ENCODE assay signal across 19 mouse cellular contexts in the genomic region with DNA sequence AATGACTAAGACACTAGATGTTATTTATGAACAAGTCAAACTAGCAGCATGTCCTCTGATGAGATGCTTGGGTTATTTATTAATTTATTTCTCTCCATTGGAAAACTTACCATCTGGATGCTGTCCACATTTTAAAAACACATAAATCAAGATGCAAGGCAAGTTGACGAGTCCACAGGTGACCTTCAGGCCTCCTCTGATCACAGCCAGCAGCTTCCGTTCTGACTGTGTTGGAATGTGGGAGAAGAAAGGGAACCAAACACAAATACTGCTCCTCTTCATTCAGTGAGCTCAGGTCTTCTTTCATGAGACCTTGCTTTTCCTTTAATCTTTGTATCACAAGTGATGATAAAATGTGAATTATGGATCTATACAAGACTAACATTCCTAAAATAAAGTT.
"Had no signal": no experiment of that assay in that cellular context is flagged by ENCODE, and none has a peak within 500 bp of the region (broad histone marks: within the 10 kb centered on the region; RNA-seq: fewer than 3 reads in every experiment).

No protein-coding gene starts in this region.

- H3K4me3 ChIP-seq: limb, embryonic 12.5 days; limb, embryonic 15.5 days; liver, embryonic 12.5 days; liver, embryonic 15.5 days; lung, embryonic 15.5 days; megakaryocyte, embryonic 14.5 days; midbrain, embryonic 10.5 days; midbrain, embryonic 13.5 days; myocyte; neural tube, embryonic 13.5 days had no signal

- DNase-seq: kidney, postnatal 4 days; left cerebral cortex, postnatal 4 days; lung, adult 18-20 months; lung, postnatal 10 days; lung, postnatal 36 days; thymus, adult 18-20 months; thymus, postnatal 36 days had no signal

- H3K27me3 ChIP-seq: limb, embryonic 12.5 days; limb, embryonic 15.5 days; liver, embryonic 12.5 days; liver, embryonic 15.5 days; lung, embryonic 15.5 days; megakaryocyte, embryonic 14.5 days; midbrain, embryonic 13.5 days; neural tube, embryonic 13.5 days had no signal

- H3K4me1 ChIP-seq: limb, embryonic 12.5 days; liver, embryonic 12.5 days; liver, embryonic 15.5 days; lung, embryonic 15.5 days; megakaryocyte, embryonic 14.5 days; midbrain, embryonic 10.5 days; midbrain, embryonic 13.5 days had no signal

- H3K9ac ChIP-seq: limb, embryonic 12.5 days; limb, embryonic 15.5 days; liver, embryonic 12.5 days; liver, embryonic 15.5 days; lung, embryonic 15.5 days; midbrain, embryonic 13.5 days; neural tube, embryonic 13.5 days had no signal

- H3K27ac ChIP-seq: kidney, postnatal 0 days; limb, embryonic 12.5 days; limb, embryonic 15.5 days; liver, embryonic 12.5 days; liver, embryonic 15.5 days; lung, embryonic 15.5 days; midbrain, embryonic 10.5 days; midbrain, embryonic 13.5 days; neural tube, embryonic 13.5 days had no signal

- H3K36me3 ChIP-seq: limb, embryonic 12.5 days; limb, embryonic 15.5 days; liver, embryonic 12.5 days; liver, embryonic 15.5 days; lung, embryonic 15.5 days; midbrain, embryonic 10.5 days; midbrain, embryonic 13.5 days; neural tube, embryonic 13.5 days had no signal

- H3K9me3 ChIP-seq: limb, embryonic 12.5 days; limb, embryonic 15.5 days; liver, embryonic 12.5 days; liver, embryonic 15.5 days; lung, embryonic 15.5 days; megakaryocyte, embryonic 14.5 days; midbrain, embryonic 10.5 days; midbrain, embryonic 13.5 days; neural tube, embryonic 13.5 days had no signal

- H3K4me2 ChIP-seq: limb, embryonic 12.5 days; limb, embryonic 15.5 days; liver, embryonic 12.5 days; liver, embryonic 15.5 days; lung, embryonic 15.5 days; midbrain, embryonic 13.5 days; neural tube, embryonic 13.5 days had no signal

- ATAC-seq: liver, embryonic 12.5 days; midbrain, embryonic 13.5 days; midbrain, embryonic 16.5 days had no signal
